Mouse (Mus musculus) monocyte, adult 5-6 weeks (primary cell): Measurements from ENCODE around the gene Ldah. TPM values are rescaled to one million over a fixed set of nuclear protein-coding genes. Genes with fewer than 3 reads are reported as not detected.
"Not testable (repeated sequence)": the region's sequence is repeated elsewhere in the genome, so short reads cannot be mapped to it uniquely, and the experiment has no call there.

ENCODE experiments used
- ATAC-seq: fragments of 153-309, 156-312 bp; replicated peaks from 2 replicates; pipeline ENCODE4 v1.8.0; 2017; ENCODE audit warnings: mild to moderate bottlenecking; ENCODE audit not compliant: low TSS enrichment, insufficient number of reproducible peaks, severe bottlenecking, poor library complexity, low FRiP score
- total RNA-seq: library from RNA; stranded (forward); fragments of 200-1000, 200-491, 200-594 nt; gene quantifications from 3 replicates; pipeline ENCODE4 v1.2.3, GENCODE M21; 2017

The Ldah gene
- 29.8 to 43.5 TPM (median 36.6 TPM) in 3 replicates for total RNA-seq

GRCm38 (mm10) chr12:8207978-8208403 is at the start of gene Ldah:
TSS of gene Ldah (plus strand) at chr12:8208107.
- peak; percentile 96 for ATAC-seq

GRCm38 (mm10) chr12:8167743-8168142 is 40.2 kb upstream of the Ldah start:
- ATAC-seq = no peak

GRCm38 (mm10) chr12:8180921-8181320 is 27.0 kb upstream of the Ldah start:
- no peak for ATAC-seq

GRCm38 (mm10) chr12:8181744-8182143 is 26.2 kb upstream of the Ldah start:
- no peak for ATAC-seq

GRCm38 (mm10) chr12:8184518-8184917 is 23.4 kb upstream of the Ldah start:
- ATAC-seq = no peak

- no peak for ATAC-seq
Measured at GRCm38 (mm10) chr12:8188161-8188560, 19.7 kb upstream of the Ldah start.

- ATAC-seq = not testable (repeated sequence)
Measured at GRCm38 (mm10) chr12:8188796-8189535, 18.9 kb upstream of the Ldah start.

GRCm38 (mm10) chr12:8189722-8190121 is 18.2 kb upstream of the Ldah start:
- no peak for ATAC-seq

GRCm38 (mm10) chr12:8205721-8206120 is 2.2 kb upstream of the Ldah start:
- ATAC-seq = no peak

GRCm38 (mm10) chr12:8207578-8207977 is 329 bp upstream of the Ldah start:
- ATAC-seq = no peak

- no peak for ATAC-seq
Measured at GRCm38 (mm10) chr12:8216392-8217280, 8.7 kb downstream of the Ldah start.

- ATAC-seq = no peak
Measured at GRCm38 (mm10) chr12:8223036-8223435, 15.1 kb downstream of the Ldah start.

GRCm38 (mm10) chr12:8231101-8231500 is 23.2 kb downstream of the Ldah start:
- ATAC-seq = no peak

GRCm38 (mm10) chr12:8232679-8233078 is 24.8 kb downstream of the Ldah start:
- no peak for ATAC-seq

- no peak for ATAC-seq
Measured at GRCm38 (mm10) chr12:8242181-8242580, 34.3 kb downstream of the Ldah start.

- ATAC-seq = no peak
Measured at GRCm38 (mm10) chr12:8244746-8245145, 36.8 kb downstream of the Ldah start.

GRCm38 (mm10) chr12:8260297-8260696 is 52.4 kb downstream of the Ldah start:
- no peak for ATAC-seq

GRCm38 (mm10) chr12:8266311-8266710 is 58.4 kb downstream of the Ldah start:
- no peak for ATAC-seq

GRCm38 (mm10) chr12:8269627-8270026 is 61.7 kb downstream of the Ldah start:
- no peak for ATAC-seq

- no peak for ATAC-seq
Measured at GRCm38 (mm10) chr12:8271405-8271804, 63.5 kb downstream of the Ldah start.
